Mouse (Mus musculus) E14TG2a.4 (cell line): ENCODE results near the gene Mt4.

ENCODE experiments used
- CTCF ChIP-seq: conservative IDR thresholded peaks from 2 replicates; pipeline ENCODE4 v1.5.1; 2014; ENCODE audit warnings: low read length
- NANOG ChIP-seq: IDR thresholded peaks from 2 replicates; pipeline ENCODE4 v1.6.1; 2014; ENCODE audit warnings: borderline replicate concordance, low read length, mixed read lengths
- POU5F1 ChIP-seq: IDR thresholded peaks from 2 replicates; pipeline ENCODE4 v1.6.1; 2014; ENCODE audit warnings: low read length, borderline replicate concordance

GRCm38 (mm10) chr8:94129133-94129789, 7.7 kb upstream of the Mt4 start:
- no peak for TF ChIP-seq NANOG
- no peak for TF ChIP-seq CTCF
- TF ChIP-seq POU5F1 = no peak
